Mouse (Mus musculus): Measurements from ENCODE around the gene Ift80.

DNA sequence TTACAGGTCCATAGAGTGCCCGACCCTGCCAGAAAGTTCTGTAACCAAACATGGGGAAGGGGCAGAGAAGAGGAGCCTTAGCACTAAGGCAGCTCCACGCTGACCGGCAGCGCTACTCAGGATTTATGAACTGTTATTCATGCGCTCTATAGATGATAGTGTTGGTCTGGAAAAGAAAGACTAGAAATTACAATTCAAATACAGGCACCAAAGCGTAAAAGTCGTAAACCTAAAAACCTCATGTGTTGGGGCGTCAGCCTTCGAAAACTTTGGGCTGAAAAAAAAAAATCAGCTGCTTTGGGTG lies 41.0 kb upstream of the Ift80 start:
- TF ChIP-seq POLR2A (IDR thresholded peaks at IDR 0.05; ENCODE audit: extremely low read depth, insufficient read depth, low read length) (no peak), CTCF (IDR thresholded peaks at IDR 0.05; ENCODE audit: extremely low read depth, insufficient read depth, low read length) (no peak)
